Mouse (Mus musculus) ES-E14 (cell line): ENCODE measurements around the gene Ddx20.

Experiments
- CHD2 ChIP-seq: IDR thresholded peaks from 2 replicates; pipeline ENCODE4 v1.6.1; 2014; ENCODE audit warnings: mild to moderate bottlenecking, low read depth, low read length, inconsistent platforms
- ZNF384 ChIP-seq: IDR thresholded peaks from 2 replicates; pipeline ENCODE4 v1.6.1; 2012; ENCODE audit warnings: low read depth, low read length, inconsistent platforms

DNA sequence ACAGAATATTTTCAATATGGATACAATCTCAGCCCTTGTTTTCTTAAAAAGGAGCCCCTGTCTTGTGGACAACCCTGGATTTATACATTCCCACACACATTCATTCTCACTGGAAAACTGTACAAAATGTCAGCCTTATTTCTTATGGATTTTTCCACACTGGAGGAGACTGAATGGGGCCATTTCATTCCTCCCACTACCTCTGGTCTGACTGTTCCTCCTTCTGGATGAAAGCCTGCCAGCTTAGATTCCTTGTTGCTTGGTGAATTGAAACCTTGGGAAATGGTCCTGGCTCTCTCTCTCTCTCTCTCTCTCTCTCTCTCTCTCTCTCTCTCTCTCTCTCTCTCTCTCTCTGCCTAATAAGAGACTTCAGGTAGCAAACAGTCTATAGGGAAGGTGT lies 25.5 kb upstream of the Ddx20 start:
- TF ChIP-seq CHD2, result no peak
- TF ChIP-seq ZNF384, result no peak
